Mouse (Mus musculus): ENCODE measurements at regions not wholly inside any gene's neighbourhood (a gene's known extent, or its start where the extent isn't known, plus 50 kb on each side); places are given as distances from the start of the nearest gene placed in this dataset.
A peak's percentile ranks its signal among the peaks of the same experiment; 100 is the strongest.

GRCm38 (mm10) chr4:124053340-124054038 is 135.7 kb upstream of the 4930535I16Rik start:
- H3K4me3 ChIP-seq: no peak overlapping the region
- H3K9me3 ChIP-seq: peaks cover 7% of the 10 kb centered on the region; the same call in 1 of the 2 replicates
- no peaks in the 10 kb centered on the region for H3K27me3 ChIP-seq (ENCODE audit: poor library complexity, severe bottlenecking)
- peaks cover 5% of the 10 kb centered on the region for H3K4me1 ChIP-seq
- H3K36me3 ChIP-seq (replicated peaks): no peaks in the 10 kb centered on the region
- WGBS: 87% methylated on average over 2 of the region's 2 CpGs
- H3K27ac ChIP-seq: no peak overlapping the region
- DNase-seq (ENCODE audit: extremely low spot score, low spot score): no peak

- peaks cover 14% of the 10 kb centered on the region for H3K4me1 ChIP-seq
- WGBS: 88% methylated on average over 2 of the region's 2 CpGs
- H3K27ac ChIP-seq: no peak overlapping the region
- no peaks in the 10 kb centered on the region for H3K27me3 ChIP-seq (ENCODE audit: poor library complexity, severe bottlenecking)
- peaks cover 7% of the 10 kb centered on the region; the same call in 1 of the 2 replicates for H3K9me3 ChIP-seq
- no peak overlapping the region for H3K4me3 ChIP-seq
- DNase-seq (ENCODE audit: extremely low spot score, low spot score): no peak
- H3K36me3 ChIP-seq (replicated peaks): no peaks in the 10 kb centered on the region
Measured at GRCm38 (mm10) chr4:124052387-124052786, 134.6 kb upstream of the 4930535I16Rik start.

- 56% methylated on average over 12 of the region's 12 CpGs for WGBS
- H3K27me3 ChIP-seq (ENCODE audit: poor library complexity, severe bottlenecking): no peaks in the 10 kb centered on the region
- no peaks in the 10 kb centered on the region for H3K36me3 ChIP-seq (replicated peaks)
- peaks cover 7% of the 10 kb centered on the region; the same call in 1 of the 2 replicates for H3K9me3 ChIP-seq
- no peak overlapping the region for H3K4me3 ChIP-seq
- H3K27ac ChIP-seq: peak overlapping the region; percentile 78
- DNase-seq (ENCODE audit: extremely low spot score, low spot score): peak; percentile 17
- peaks cover 18% of the 10 kb centered on the region for H3K4me1 ChIP-seq
Measured at GRCm38 (mm10) chr4:124048348-124048831, 130.6 kb upstream of the 4930535I16Rik start.

- H3K4me1 ChIP-seq: peaks cover 18% of the 10 kb centered on the region
- no peak for DNase-seq (ENCODE audit: extremely low spot score, low spot score)
- H3K36me3 ChIP-seq (replicated peaks): no peaks in the 10 kb centered on the region
- H3K9me3 ChIP-seq: peaks cover 7% of the 10 kb centered on the region; the same call in 1 of the 2 replicates
- H3K27ac ChIP-seq: peak overlapping the region; percentile 78
- no peaks in the 10 kb centered on the region for H3K27me3 ChIP-seq (ENCODE audit: poor library complexity, severe bottlenecking)
- no peak overlapping the region for H3K4me3 ChIP-seq
- WGBS: 74% methylated on average over 3 of the region's 3 CpGs
Measured at GRCm38 (mm10) chr4:124047898-124048297, 130.1 kb upstream of the 4930535I16Rik start.

GRCm38 (mm10) chr4:124036483-124036882 is 118.7 kb upstream of the 4930535I16Rik start:
- Histone ChIP-seq H3K9me3 (no peaks in the 10 kb centered on the region), H3K4me1 (peaks cover 67% of the 10 kb centered on the region), H3K27me3 (ENCODE audit: poor library complexity, severe bottlenecking) (peaks cover 38% of the 10 kb centered on the region), H3K4me3 (no peak overlapping the region; the same call in 1 of the 2 replicates), H3K36me3 (replicated peaks) (no peaks in the 10 kb centered on the region), H3K27ac (peak overlapping the region; percentile 87)
- WGBS: 51% methylated on average over 12 of the region's 12 CpGs
- DNase-seq (ENCODE audit: extremely low spot score, low spot score): peak; percentile 24

- H3K4me3 ChIP-seq: peak overlapping the region; percentile 36
- peaks cover 67% of the 10 kb centered on the region for H3K4me1 ChIP-seq
- 4% methylated on average over 10 of the region's 10 CpGs for whole genome bisulfite sequencing
- H3K27me3 ChIP-seq (ENCODE audit: poor library complexity, severe bottlenecking): peaks cover 38% of the 10 kb centered on the region
- no peaks in the 10 kb centered on the region for H3K9me3 ChIP-seq
- DNase-seq (ENCODE audit: extremely low spot score, low spot score): no peak
- H3K36me3 ChIP-seq (replicated peaks): no peaks in the 10 kb centered on the region
- H3K27ac ChIP-seq: peak overlapping the region; percentile 87
Measured at GRCm38 (mm10) chr4:124035657-124036061, 117.8 kb upstream of the 4930535I16Rik start.

- peak overlapping the region; percentile 87 for H3K27ac ChIP-seq
- H3K4me3 ChIP-seq: peak overlapping the region; percentile 36
- H3K9me3 ChIP-seq: no peaks in the 10 kb centered on the region
- WGBS: 17% methylated on average over 7 of the region's 7 CpGs
- peak; percentile 37 for DNase-seq (ENCODE audit: extremely low spot score, low spot score)
- H3K4me1 ChIP-seq: peaks cover 65% of the 10 kb centered on the region
- H3K27me3 ChIP-seq (ENCODE audit: poor library complexity, severe bottlenecking): peaks cover 38% of the 10 kb centered on the region
- no peaks in the 10 kb centered on the region for H3K36me3 ChIP-seq (replicated peaks)
Measured at GRCm38 (mm10) chr4:124035192-124035591, 117.4 kb upstream of the 4930535I16Rik start.

- peaks cover 6% of the 10 kb centered on the region; the same call in 1 of the 2 replicates for H3K4me1 ChIP-seq
- no peaks in the 10 kb centered on the region for H3K36me3 ChIP-seq (replicated peaks)
- no peak for DNase-seq (ENCODE audit: extremely low spot score, low spot score)
- peaks cover 5% of the 10 kb centered on the region; the same call in 1 of the 2 replicates for H3K27me3 ChIP-seq (ENCODE audit: poor library complexity, severe bottlenecking)
- 93% methylated on average over 12 of the region's 12 CpGs for WGBS
- H3K9me3 ChIP-seq: no peaks in the 10 kb centered on the region
- H3K4me3 ChIP-seq: no peak overlapping the region
- no peak overlapping the region for H3K27ac ChIP-seq
Measured at GRCm38 (mm10) chr4:124028061-124028460, 110.2 kb upstream of the 4930535I16Rik start.

- 75% methylated on average over 3 of the region's 3 CpGs for WGBS
- no peaks in the 10 kb centered on the region for H3K9me3 ChIP-seq
- no peaks in the 10 kb centered on the region for H3K36me3 ChIP-seq (replicated peaks)
- DNase-seq (ENCODE audit: extremely low spot score, low spot score): no peak
- no peak overlapping the region for H3K4me3 ChIP-seq
- no peaks in the 10 kb centered on the region for H3K27me3 ChIP-seq (ENCODE audit: poor library complexity, severe bottlenecking)
- peaks cover 23% of the 10 kb centered on the region for H3K4me1 ChIP-seq
- H3K27ac ChIP-seq: no peak overlapping the region
Measured at GRCm38 (mm10) chr4:124016401-124016800, 98.6 kb upstream of the 4930535I16Rik start.

- no peaks in the 10 kb centered on the region for H3K9me3 ChIP-seq
- no peaks in the 10 kb centered on the region for H3K36me3 ChIP-seq (replicated peaks)
- peak overlapping the region; percentile 26; the same call in 1 of the 2 replicates for H3K27ac ChIP-seq
- DNase-seq (ENCODE audit: extremely low spot score, low spot score): no peak
- no peak overlapping the region for H3K4me3 ChIP-seq
- H3K4me1 ChIP-seq: peaks cover 23% of the 10 kb centered on the region
- no peaks in the 10 kb centered on the region for H3K27me3 ChIP-seq (ENCODE audit: poor library complexity, severe bottlenecking)
- 62% methylated on average over 6 of the region's 6 CpGs for WGBS
Measured at GRCm38 (mm10) chr4:124015323-124015722, 97.5 kb upstream of the 4930535I16Rik start.

- Histone ChIP-seq H3K4me3 (no peak overlapping the region), H3K27ac (no peak overlapping the region), H3K27me3 (ENCODE audit: poor library complexity, severe bottlenecking) (no peaks in the 10 kb centered on the region), H3K4me1 (peaks cover 23% of the 10 kb centered on the region), H3K9me3 (no peaks in the 10 kb centered on the region), H3K36me3 (replicated peaks) (no peaks in the 10 kb centered on the region)
- 86% methylated on average over 6 of the region's 6 CpGs for WGBS
- DNase-seq (ENCODE audit: extremely low spot score, low spot score): no peak
Measured at GRCm38 (mm10) chr4:124012406-124012805, 94.6 kb upstream of the 4930535I16Rik start.

- H3K4me1 ChIP-seq: no peaks in the 10 kb centered on the region
- no peaks in the 10 kb centered on the region for H3K9me3 ChIP-seq
- no peaks in the 10 kb centered on the region for H3K36me3 ChIP-seq (replicated peaks)
- DNase-seq (ENCODE audit: extremely low spot score, low spot score): no peak
- no peak overlapping the region for H3K27ac ChIP-seq
- H3K27me3 ChIP-seq (ENCODE audit: poor library complexity, severe bottlenecking): no peaks in the 10 kb centered on the region
- WGBS: 95% methylated on average over 1 of the region's 1 CpGs
- H3K4me3 ChIP-seq: no peak overlapping the region
Measured at GRCm38 (mm10) chr4:124008725-124009124, 90.9 kb upstream of the 4930535I16Rik start.

GRCm38 (mm10) chr4:124005626-124006315 is 87.9 kb upstream of the 4930535I16Rik start:
- Histone ChIP-seq H3K27me3 (ENCODE audit: poor library complexity, severe bottlenecking) (peaks cover 20% of the 10 kb centered on the region), H3K9me3 (no peaks in the 10 kb centered on the region), H3K27ac (no peak overlapping the region), H3K36me3 (replicated peaks) (no peaks in the 10 kb centered on the region), H3K4me3 (no peak overlapping the region), H3K4me1 (no peaks in the 10 kb centered on the region)
- WGBS: 86% methylated on average over 17 of the region's 17 CpGs
- no peak for DNase-seq (ENCODE audit: extremely low spot score, low spot score)
